Mouse (Mus musculus) kidney, adult 2 months (tissue): ENCODE results near the gene Epor. TPM values are rescaled to one million over a fixed set of nuclear protein-coding genes. Genes with fewer than 3 reads are reported as not detected.
A peak's percentile ranks its signal among the peaks of the same experiment; 100 is the strongest.

Experiments
- DNase-seq: peaks from one replicate; pipeline ENCODE4 v3.0.0; 2021
- H3K27ac ChIP-seq: fragments of 200-500 bp; 2 replicates; pipeline ENCODE4 v1.5.1; 2012; ENCODE audit warnings: low read depth, low read length, control low read depth, inconsistent platforms; ENCODE audit not compliant: insufficient read depth
- H3K27me3 ChIP-seq: fragments of 200-500 bp; replicated peaks from 2 replicates; pipeline ENCODE4 v1.6.1; 2012; ENCODE audit warnings: mild to moderate bottlenecking, moderate library complexity, low read length, inconsistent platforms; ENCODE audit not compliant: control insufficient read depth, insufficient read depth
- H3K36me3 ChIP-seq: fragments of 200-500 bp; 2 replicates; pipeline ENCODE4 v1.6.1; 2012; ENCODE audit warnings: mild to moderate bottlenecking, moderate library complexity, low read length, inconsistent platforms; ENCODE audit not compliant: control insufficient read depth, insufficient read depth
- H3K4me1 ChIP-seq: fragments of 200-500 bp; 2 replicates; pipeline ENCODE4 v1.6.1; 2011; ENCODE audit warnings: low read length; ENCODE audit not compliant: control insufficient read depth, insufficient read depth
- H3K4me3 ChIP-seq: fragments of 200-500 bp; 2 replicates; pipeline ENCODE4 v1.5.1; 2011; ENCODE audit warnings: mild to moderate bottlenecking, low read depth, low read length, control low read depth; ENCODE audit not compliant: insufficient read depth
- CTCF ChIP-seq: fragments of 200-500 bp; conservative IDR thresholded peaks from 2 replicates; pipeline ENCODE4 v1.5.1; 2011; ENCODE audit warnings: low read depth, mild to moderate bottlenecking, control low read depth, low read length, moderate library complexity, mixed read lengths; ENCODE audit not compliant: insufficient read depth, insufficient read length
- POLR2A ChIP-seq: fragments of 200-500 bp; IDR thresholded peaks from one replicate; pipeline ENCODE4 v1.6.1; 2011; ENCODE audit warnings: low read depth, low read length, control low read depth
- WGBS: fragments of 180-500 bp; shearing (Covaris S2); methylation state at CpG from one replicate; pipeline ENCODE4 v1.1.7; 2018; 5-methylcytosine and 5-hydroxymethylcytosine counted together
- polyA plus RNA-seq: library from polyadenylated mRNA; depleted of rRNA; stranded (reverse); fragments of >200 nt; gene quantifications from 2 replicates; pipeline ENCODE4 v1.2.3, GENCODE M21; 2012; rRNA removed

Gene Epor
- polyA plus RNA-seq, 1 experiment, result 14.0 TPM

DNA sequence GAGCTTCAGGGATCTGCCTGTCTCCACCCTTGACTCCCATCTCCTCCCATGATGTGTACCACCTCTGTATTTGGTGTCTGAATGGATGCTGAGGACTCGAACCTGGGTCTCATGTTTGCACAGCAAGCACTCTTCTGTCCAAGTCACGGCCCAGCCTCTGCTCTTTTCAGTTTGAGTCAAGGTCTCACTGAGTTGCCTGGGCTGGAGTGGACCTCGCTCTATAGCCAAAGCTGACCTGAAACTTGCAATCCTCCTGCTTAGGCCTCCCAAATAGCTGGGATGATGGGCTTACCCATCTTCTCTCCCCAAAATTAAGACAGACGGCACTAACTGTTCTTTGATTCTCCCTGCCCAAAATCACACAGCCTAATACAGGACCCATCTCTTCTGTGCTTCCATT lies 40.3 kb downstream of the Epor start:
- DNase-seq, result no peak
- no peak overlapping the region for H3K27ac ChIP-seq

GRCm38 (mm10) chr9:21918692-21919384 lies 44.5 kb downstream of the Epor start:
- H3K4me3 ChIP-seq, result no peak overlapping the region
- H3K27ac ChIP-seq, result no peak overlapping the region
- peaks cover 3% of the 10 kb centered on the region; the same call in 1 of the 2 replicates for H3K4me1 ChIP-seq
- whole genome bisulfite sequencing, result 25% methylated on average over 5 of the region's 5 CpGs
- no peaks in the 10 kb centered on the region for H3K36me3 ChIP-seq
- TF ChIP-seq POLR2A, result no peak
- TF ChIP-seq CTCF, result no peak
- H3K27me3 ChIP-seq, result no peaks in the 10 kb centered on the region
- DNase-seq, result no peak

More for the DNA sequence above, 40.3 kb downstream of the Epor start:
- Histone ChIP-seq H3K4me1 (peaks cover 4% of the 10 kb centered on the region; the same call in 1 of the 2 replicates), H3K27me3 (no peaks in the 10 kb centered on the region), H3K36me3 (no peaks in the 10 kb centered on the region), H3K4me3 (no peak overlapping the region)
- 95% methylated on average over 4 of the region's 4 CpGs for WGBS
- TF ChIP-seq CTCF, result no peak
- TF ChIP-seq POLR2A, result no peak

DNA sequence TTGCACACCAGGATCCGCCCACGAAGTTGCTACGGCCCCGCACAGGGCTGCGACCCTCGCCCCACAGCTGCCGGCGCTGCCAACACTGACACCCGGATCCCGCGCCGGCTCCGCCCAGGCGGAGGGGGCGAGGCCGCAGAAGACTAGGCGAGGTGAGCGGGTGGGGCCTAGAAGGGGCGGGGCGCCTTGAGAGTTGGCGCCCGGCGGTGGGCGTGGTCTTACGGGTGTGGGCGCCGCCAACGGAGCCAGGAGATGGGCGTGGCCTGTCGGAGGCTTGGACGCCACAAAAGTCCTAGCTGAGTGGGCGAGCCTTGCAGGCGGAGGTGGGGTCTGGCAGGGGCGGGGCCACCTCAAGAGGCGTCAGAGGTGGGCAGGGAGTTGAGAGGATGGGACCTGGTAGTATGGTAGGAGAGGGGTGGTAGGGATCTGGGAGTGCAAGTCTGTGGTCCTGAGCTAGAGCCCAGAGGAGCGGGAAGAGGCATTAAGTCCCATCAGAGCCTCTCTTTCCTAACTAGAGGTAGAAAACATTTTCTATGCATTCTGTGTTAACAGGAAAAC lies 45.2 kb downstream of the Epor start, which contains the start of gene Rab3d:
Rab3d (minus strand) TSS at position 158 of the 558 bp plus-strand sequence.
- WGBS, result 2% methylated on average over 36 of the region's 36 CpGs
- peak; percentile 98 for DNase-seq
- no peak within 1 kb of the TSS for H3K27ac ChIP-seq

GRCm38 (mm10) chr9:21917493-21918034 lies 45.7 kb downstream of the Epor start:
- no peaks in the 10 kb centered on the region for H3K36me3 ChIP-seq
- no peak for DNase-seq
- 2% methylated on average over 35 of the region's 35 CpGs for WGBS
- TF ChIP-seq POLR2A (no peak), CTCF (no peak)
- no peak overlapping the region for H3K27ac ChIP-seq
- H3K27me3 ChIP-seq, result no peaks in the 10 kb centered on the region
- H3K4me1 ChIP-seq, result no peaks in the 10 kb centered on the region
- H3K4me3 ChIP-seq, result peak overlapping the region; percentile 85

More for the DNA sequence above, 45.2 kb downstream of the Epor start, which contains the start of gene Rab3d:
- Histone ChIP-seq H3K4me1 (no peaks in the 10 kb centered on the region), H3K36me3 (no peaks in the 10 kb centered on the region), H3K27me3 (no peaks in the 10 kb centered on the region), H3K4me3 (peak within 1 kb of the TSS; percentile 85)
- TF ChIP-seq POLR2A (no peak), CTCF (no peak)

- Histone ChIP-seq H3K27ac (no peak overlapping the region), H3K27me3 (no peaks in the 10 kb centered on the region), H3K4me1 (no peaks in the 10 kb centered on the region), H3K4me3 (0 out of 2 replicates have a peak overlapping the region, but pooled peaks have one; percentile 85), H3K36me3 (no peaks in the 10 kb centered on the region)
- DNase-seq, result no peak
- TF ChIP-seq POLR2A, result no peak
- no peak for TF ChIP-seq CTCF
- WGBS, result 68% methylated on average over 3 of the region's 3 CpGs
Observed at GRCm38 (mm10) chr9:21916851-21917492, 46.3 kb downstream of the Epor start.

GRCm38 (mm10) chr9:21909474-21910223 lies 53.7 kb downstream of the Epor start:
- TF ChIP-seq CTCF (no peak), POLR2A (no peak)

More at GRCm38 (mm10) chr9:21909474-21910223, 53.7 kb downstream of the Epor start:
- no peaks in the 10 kb centered on the region for H3K36me3 ChIP-seq
- no peak overlapping the region for H3K27ac ChIP-seq
- H3K4me1 ChIP-seq, result no peaks in the 10 kb centered on the region
- H3K27me3 ChIP-seq, result no peaks in the 10 kb centered on the region
- 84% methylated on average over 10 of the region's 10 CpGs for whole genome bisulfite sequencing
- no peak for DNase-seq
- no peak overlapping the region for H3K4me3 ChIP-seq

Other genes starting within 250 kb of the Epor start
- 26.9 and 28.8 TPM in 2 replicates for gene Ldlr, start 240.0 kb downstream of the Epor start, polyA plus RNA-seq
- gene Spc24, start 203.2 kb downstream of the Epor start, polyA plus RNA-seq, result 3.4 and 6.0 TPM in 2 replicates
- 21.8 and 23.6 TPM in 2 replicates for gene Kank2, start 164.8 kb downstream of the Epor start, polyA plus RNA-seq
- gene Angptl8, start 128.0 kb downstream of the Epor start, polyA plus RNA-seq, result 11.9 and 19.5 TPM in 2 replicates
- gene Dock6, start 110.9 kb downstream of the Epor start, polyA plus RNA-seq, result 67.7 and 84.6 TPM in 2 replicates
- gene Rab3d, start 45.3 kb downstream of the Epor start, polyA plus RNA-seq, result 27.1 and 32.9 TPM in 2 replicates
- 4.3 and 4.8 TPM in 2 replicates for gene Ccdc159, start 36.0 kb downstream of the Epor start, polyA plus RNA-seq
- 313 and 353 TPM in 2 replicates for gene Tmem205, start 36.0 kb downstream of the Epor start, polyA plus RNA-seq
- 6.0 and 9.1 TPM in 2 replicates for gene Plppr2, start 26.5 kb downstream of the Epor start, polyA plus RNA-seq
- 10.5 and 10.9 TPM in 2 replicates for gene Swsap1, start 7.8 kb downstream of the Epor start, polyA plus RNA-seq
- gene Rgl3, start 25.9 kb upstream of the Epor start, polyA plus RNA-seq, result 88.2 and 111 TPM in 2 replicates
- gene Ccdc151, start 39.1 kb upstream of the Epor start, polyA plus RNA-seq, result 2.5 and 2.9 TPM in 2 replicates
- gene Prkcsh, start 39.3 kb upstream of the Epor start, polyA plus RNA-seq, result 94.9 and 103 TPM in 2 replicates
- 0.62 and 0.64 TPM in 2 replicates for gene Elavl3, start 88.5 kb upstream of the Epor start, polyA plus RNA-seq
- gene Gm49318, start 107.8 kb upstream of the Epor start, polyA plus RNA-seq, result not detected in 2 replicates
- 13.6 and 15.8 TPM in 2 replicates for gene Zfp653, start 107.9 kb upstream of the Epor start, polyA plus RNA-seq
- gene Ecsit, start 121.9 kb upstream of the Epor start, polyA plus RNA-seq, result 130 and 143 TPM in 2 replicates
- 2.8 and 12.0 TPM in 2 replicates for gene Cnn1, start 135.7 kb upstream of the Epor start, polyA plus RNA-seq
- 163 and 174 TPM in 2 replicates for gene Elof1, start 153.7 kb upstream of the Epor start, polyA plus RNA-seq
- gene Acp5, start 172.2 kb upstream of the Epor start, polyA plus RNA-seq, result 166 and 178 TPM in 2 replicates
- 71.4 and 76.5 TPM in 2 replicates for gene Pigyl, start 193.3 kb upstream of the Epor start, polyA plus RNA-seq
- not detected in 2 replicates for gene Zfp872, start 224.6 kb upstream of the Epor start, polyA plus RNA-seq